Comparison of ENCODE assay signal across 24 mouse cellular contexts in the genomic region with DNA sequence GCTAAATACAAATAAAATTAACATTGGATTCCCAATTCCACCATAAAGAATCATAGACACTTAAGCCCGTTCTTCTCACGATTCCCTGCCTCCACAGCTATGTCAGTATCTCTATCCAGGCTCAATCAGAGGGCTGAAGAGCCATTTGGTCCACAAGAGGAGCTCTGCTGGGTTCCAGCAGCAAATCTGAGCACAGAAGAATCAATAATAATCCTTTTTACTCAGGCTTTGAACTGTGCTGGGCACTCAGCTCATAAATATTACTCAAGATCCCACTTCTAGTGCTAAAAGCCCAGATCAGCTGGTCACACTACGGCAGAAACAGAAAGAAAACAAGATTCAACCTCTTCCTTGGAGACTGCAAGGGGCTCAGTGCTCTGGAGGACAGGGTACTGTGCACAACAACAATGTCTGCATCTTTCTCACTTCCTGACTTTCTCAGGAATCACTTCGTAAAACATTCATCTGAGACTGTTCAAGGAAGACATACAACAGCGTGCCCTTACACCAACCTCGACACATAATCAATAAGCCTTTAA. TPM values are rescaled to one million over a fixed set of nuclear protein-coding genes. Genes with fewer than 3 reads are reported as not detected.
DNase-seq lines count a peak whose midpoint lies in the region; ATAC-seq and TF ChIP-seq lines count a peak whose summit lies in the region.
"Had no signal": no experiment of that assay in that cellular context is flagged by ENCODE, and none has a peak within 500 bp of the region (broad histone marks: within the 10 kb centered on the region; RNA-seq: fewer than 3 reads in every experiment).

No protein-coding gene starts in this region.

- TF ChIP-seq CTCF in hindbrain, postnatal 0 days (IDR thresholded peaks at IDR 0.05; ENCODE audit: low read depth) = no peak

- 70% methylated on average over 6 of the region's 6 CpGs for WGBS in hindbrain, embryonic 13.5 days
- WGBS in hindbrain, postnatal 0 days = 69% methylated on average over 6 of the region's 6 CpGs
- WGBS in lung, embryonic 16.5 days = 42% methylated on average over 6 of the region's 6 CpGs
- 63% methylated on average over 6 of the region's 6 CpGs for WGBS in neural tube, embryonic 12.5 days

- no peak overlapping the region for H3K27ac ChIP-seq in hindbrain, embryonic 13.5 days
- no peak overlapping the region for H3K27ac ChIP-seq in hindbrain, postnatal 0 days
- H3K27ac ChIP-seq in lung, embryonic 16.5 days (ENCODE audit: low read length) = peak overlapping the region; percentile 79
- H3K27ac ChIP-seq in neural tube, embryonic 12.5 days = no peak overlapping the region
- H3K27ac ChIP-seq: embryonic facial prominence, embryonic 15.5 days; gastrocnemius, adult 2 months; heart, embryonic 15.5 days; left cerebral cortex, adult 2 months had no signal

- no peak overlapping the region for H3K4me2 ChIP-seq in hindbrain, embryonic 13.5 days
- no peak overlapping the region for H3K4me2 ChIP-seq in hindbrain, postnatal 0 days (ENCODE audit: low read depth, low read length)
- no peak overlapping the region for H3K4me2 ChIP-seq in lung, embryonic 16.5 days (ENCODE audit: low read depth, low read length)
- no peak overlapping the region for H3K4me2 ChIP-seq in neural tube, embryonic 12.5 days (replicated peaks)
- H3K4me2 ChIP-seq: embryonic facial prominence, embryonic 15.5 days; heart, embryonic 15.5 days had no signal

- no peak for DNase-seq in hindbrain, postnatal 0 days (ENCODE audit: low spot score)
- no peak for DNase-seq in lung, postnatal 25 days (ENCODE audit: low spot score)
- DNase-seq in neural tube, embryonic 10.5 days (ENCODE audit: extremely low spot score, low spot score) = no peak
- DNase-seq in left cerebral cortex, postnatal 4 days = no peak
- DNase-seq: adrenal gland, postnatal 36 days; cerebellum, adult 11 months; cerebellum, adult 9-11 months; gastrocnemius, adult 2 months; heart, postnatal 4 days; kidney, adult 18-20 months; kidney, postnatal 4 days; layer of hippocampus, adult 9-11 months; right cerebral cortex, adult 18-20 months; thymus, adult 2 months; thymus, postnatal 4 days had no signal

- peaks cover 16% of the 10 kb centered on the region for H3K4me1 ChIP-seq in hindbrain, embryonic 13.5 days (replicated peaks)
- H3K4me1 ChIP-seq in hindbrain, postnatal 0 days (ENCODE audit: insufficient read depth, low read length) = no peaks in the 10 kb centered on the region
- H3K4me1 ChIP-seq in lung, embryonic 16.5 days (replicated peaks; ENCODE audit: control insufficient read depth, insufficient read depth, low read length) = peaks cover 20% of the 10 kb centered on the region
- no peaks in the 10 kb centered on the region for H3K4me1 ChIP-seq in neural tube, embryonic 12.5 days
- H3K4me1 ChIP-seq: embryonic facial prominence, embryonic 15.5 days had no signal

- H3K36me3 ChIP-seq in hindbrain, embryonic 13.5 days = peaks cover 1% of the 10 kb centered on the region; the same call in 1 of the 2 replicates
- H3K36me3 ChIP-seq in hindbrain, postnatal 0 days (ENCODE audit: insufficient read depth, low read length) = no peaks in the 10 kb centered on the region
- no peaks in the 10 kb centered on the region; the same call in 1 of the 2 replicates for H3K36me3 ChIP-seq in lung, embryonic 16.5 days (ENCODE audit: control insufficient read depth, insufficient read depth, low read length)
- H3K36me3 ChIP-seq in neural tube, embryonic 12.5 days = no peaks in the 10 kb centered on the region
- H3K36me3 ChIP-seq: embryonic facial prominence, embryonic 15.5 days; heart, embryonic 15.5 days had no signal

- no peaks in the 10 kb centered on the region for H3K27me3 ChIP-seq in hindbrain, embryonic 13.5 days
- no peaks in the 10 kb centered on the region for H3K27me3 ChIP-seq in hindbrain, postnatal 0 days (ENCODE audit: insufficient read depth, low read length)
- H3K27me3 ChIP-seq in lung, embryonic 16.5 days (ENCODE audit: control insufficient read depth, insufficient read depth, low read depth, low read length) = no peaks in the 10 kb centered on the region
- no peaks in the 10 kb centered on the region for H3K27me3 ChIP-seq in neural tube, embryonic 12.5 days (replicated peaks)
- H3K27me3 ChIP-seq: embryonic facial prominence, embryonic 15.5 days; heart, embryonic 15.5 days had no signal

- no peak overlapping the region for H3K4me3 ChIP-seq in hindbrain, embryonic 13.5 days
- H3K4me3 ChIP-seq in hindbrain, postnatal 0 days (ENCODE audit: low read length) = no peak overlapping the region
- no peak overlapping the region for H3K4me3 ChIP-seq in lung, embryonic 16.5 days (ENCODE audit: low read length)
- H3K4me3 ChIP-seq in neural tube, embryonic 12.5 days = no peak overlapping the region
- H3K4me3 ChIP-seq: embryonic facial prominence, embryonic 15.5 days; gastrocnemius, adult 2 months; heart, embryonic 15.5 days; left cerebral cortex, adult 2 months had no signal

- intact Hi-C loops in left cerebral cortex, postnatal 4 days (cut with DNase I) = no loop called here

- no peaks in the 10 kb centered on the region for H3K9me3 ChIP-seq in hindbrain, embryonic 13.5 days
- no peaks in the 10 kb centered on the region for H3K9me3 ChIP-seq in hindbrain, postnatal 0 days (ENCODE audit: low read length)
- H3K9me3 ChIP-seq in lung, embryonic 16.5 days (ENCODE audit: control insufficient read depth, low read length) = no peaks in the 10 kb centered on the region
- no peaks in the 10 kb centered on the region for H3K9me3 ChIP-seq in neural tube, embryonic 12.5 days
- H3K9me3 ChIP-seq: embryonic facial prominence, embryonic 15.5 days; heart, embryonic 15.5 days had no signal

- peak; percentile 37; the same call in 1 of the 2 replicates for ATAC-seq in hindbrain, embryonic 13.5 days (ENCODE audit: low FRiP score)
- ATAC-seq in hindbrain, postnatal 0 days = no peak
- peak; percentile 16; the same call in 1 of the 2 replicates for ATAC-seq in lung, embryonic 16.5 days (ENCODE audit: low read depth)
- ATAC-seq in neural tube, embryonic 12.5 days (ENCODE audit: low FRiP score, low read depth) = peak; percentile 39; the same call in 1 of the 2 replicates
- ATAC-seq: CD4-positive, CD25-positive, alpha-beta regulatory T cell, adult 4 months; forebrain, embryonic 14.5 days; inflammation-experienced regulatory T-cells, adult 6 months had no signal

- H3K9ac ChIP-seq in hindbrain, embryonic 13.5 days = no peak overlapping the region
- no peak overlapping the region for H3K9ac ChIP-seq in hindbrain, postnatal 0 days (replicated peaks; ENCODE audit: low read length)
- H3K9ac ChIP-seq in lung, embryonic 16.5 days (ENCODE audit: low read length) = 0 out of 2 replicates have a peak overlapping the region, but pooled peaks have one; percentile 27
- H3K9ac ChIP-seq in neural tube, embryonic 12.5 days = no peak overlapping the region
- H3K9ac ChIP-seq: embryonic facial prominence, embryonic 15.5 days; heart, embryonic 15.5 days had no signal

RNA-seq across cellular contexts. Expression of a gene that starts 10.0 kb away (rescaled TPM):
- 8.9 TPM in 2 replicates for polyA plus RNA-seq in hindbrain, embryonic 13.5 days (2015; fragmentation: Nextera tagmentation; extraction: Ambion mirVana)
- total RNA-seq in hindbrain, postnatal 0 days (2014; rRNA removed) = 23.7 and 25.8 TPM in 2 replicates
- 15.4 and 15.9 TPM in 2 replicates for polyA plus RNA-seq in hindbrain, postnatal 0 days (2015; fragmentation: Nextera tagmentation; extraction: Ambion mirVana)
- polyA plus RNA-seq in lung, embryonic 16.5 days (2015; fragmentation: Nextera tagmentation; extraction: Ambion mirVana) = 44.3 and 46.4 TPM in 2 replicates
- 8.2 and 9.8 TPM in 2 replicates for polyA plus RNA-seq in neural tube, embryonic 12.5 days (2016; fragmentation: Nextera tagmentation; extraction: Ambion mirVana)
- total RNA-seq in left cerebral cortex, postnatal 4 days (2021) = 10 to 100 TPM; 28.1 to 36.5 TPM
